Mouse (Mus musculus) ES-E14 (cell line): ENCODE results near the gene Uba5. TPM values are rescaled to one million over a fixed set of nuclear protein-coding genes. Genes with fewer than 3 reads are reported as not detected.

Experiments
- DNase-seq: peaks from one replicate; pipeline ENCODE4 v3.0.0-alpha.2; 2013; ENCODE audit warnings: low read depth, low spot score
- H3K27ac ChIP-seq: 2 replicates; pipeline ENCODE4 v1.5.1; 2012; ENCODE audit warnings: low read depth, mild to moderate bottlenecking, low read length, moderate library complexity, mixed read lengths; ENCODE audit not compliant: poor library complexity, insufficient read depth, severe bottlenecking
- H3K36me3 ChIP-seq: 2 replicates; pipeline ENCODE4 v1.6.1; 2012; ENCODE audit warnings: mild to moderate bottlenecking, low read length, moderate library complexity, mixed read lengths; ENCODE audit not compliant: control insufficient read depth, poor library complexity, insufficient read depth, severe bottlenecking
- H3K4me1 ChIP-seq, 2 experiments: fragments of 150-350 bp in 1 of 2; sonication (generic) in 1 of 2; 2 replicates each; pipeline ENCODE4 v1.6.1; 2012; ENCODE audit warnings: low read length in 2 of 2, mild to moderate bottlenecking in 1 of 2, mixed read lengths in 1 of 2; ENCODE audit not compliant: control insufficient read depth in 2 of 2, insufficient read depth in 2 of 2, poor library complexity in 1 of 2
- H3K4me3 ChIP-seq, 2 experiments: fragments of 150-350 bp in 1 of 2; sonication (generic) in 1 of 2; 2 replicates each; pipeline ENCODE4 v1.5.1; 2012; ENCODE audit warnings: low read length in 2 of 2, low read depth in 1 of 2, mild to moderate bottlenecking in 1 of 2, mixed read lengths in 1 of 2; ENCODE audit not compliant: insufficient read depth in 1 of 2, poor library complexity in 1 of 2, severe bottlenecking in 1 of 2
- H3K9ac ChIP-seq: 2 replicates; pipeline ENCODE4 v1.6.1; 2012; ENCODE audit warnings: low read depth, mild to moderate bottlenecking, low read length, mixed read lengths; ENCODE audit not compliant: poor library complexity, insufficient read depth, severe bottlenecking
- H3K9me3 ChIP-seq: fragments of 150-350 bp; sonication (generic); 2 replicates; pipeline ENCODE4 v1.6.1; 2012; ENCODE audit warnings: low read depth, mild to moderate bottlenecking, low read length; ENCODE audit not compliant: control insufficient read depth, insufficient read depth
- CHD2 ChIP-seq: IDR thresholded peaks from 2 replicates; pipeline ENCODE4 v1.6.1; 2014; ENCODE audit warnings: mild to moderate bottlenecking, low read depth, low read length, inconsistent platforms
- HCFC1 ChIP-seq: IDR thresholded peaks from 2 replicates; pipeline ENCODE4 v1.6.1; 2012; ENCODE audit warnings: low read length, inconsistent platforms, borderline replicate concordance; ENCODE audit not compliant: insufficient read depth
- MAFK ChIP-seq: IDR thresholded peaks from 2 replicates; pipeline ENCODE4 v1.6.1; 2014; ENCODE audit warnings: mild to moderate bottlenecking, low read depth, low read length, inconsistent platforms; ENCODE audit not compliant: insufficient read depth
- ZC3H11A ChIP-seq: IDR thresholded peaks from 2 replicates; pipeline ENCODE4 v1.6.1; 2012; ENCODE audit warnings: low read depth, mild to moderate bottlenecking, inconsistent platforms, low read length, borderline replicate concordance
- ZNF384 ChIP-seq: IDR thresholded peaks from 2 replicates; pipeline ENCODE4 v1.6.1; 2012; ENCODE audit warnings: low read depth, low read length, inconsistent platforms
- in situ Hi-C, 2 experiments: fragments of 600-800 bp; cut with MboI; formaldehyde crosslinking; loops; one replicate each; pipeline ENCODE4 v1.15.1; 2025; ENCODE audit warnings: low sequenced_read_pairs in 2 of 2, inconsistent platforms in 1 of 2; ENCODE audit not compliant: unreplicated experiment in 2 of 2
- total RNA-seq: library from RNA; depleted of rRNA; stranded (reverse); fragments of 300-350 nt; gene quantifications from 2 replicates; pipeline ENCODE4 v1.2.3, GENCODE M21; 2012

Uba5 gene
- total RNA-seq, 1 experiment = 44.7 TPM

DNA sequence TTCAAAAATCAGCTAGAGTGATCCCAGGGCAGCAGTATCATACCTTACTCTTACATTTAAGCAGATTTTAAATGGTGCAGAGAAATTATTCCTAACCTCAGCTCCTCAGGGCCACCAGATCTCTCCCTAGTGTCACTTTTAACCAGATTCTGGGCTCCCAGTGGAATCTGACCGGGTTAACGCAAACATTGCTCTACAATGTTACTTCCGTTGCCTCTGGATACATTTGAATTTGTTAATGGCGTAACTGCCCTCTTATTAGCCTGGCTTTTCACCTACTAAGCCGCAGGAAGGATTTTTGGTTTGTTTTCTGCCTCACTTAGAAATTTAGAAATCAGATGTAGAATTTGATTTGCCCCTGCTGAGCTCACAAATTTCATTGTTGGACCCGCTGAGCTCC lies 28.2 kb downstream of the Uba5 start:
- no peak for TF ChIP-seq CHD2
- TF ChIP-seq HCFC1 = no peak
- TF ChIP-seq ZNF384 = no peak
- TF ChIP-seq MAFK = no peak
- TF ChIP-seq ZC3H11A = no peak
- Histone ChIP-seq H3K4me1 (peaks cover 5 to 7% of the 10 kb centered on the region in 2 experiments; a peak in 3 of 4 replicates), H3K9ac (no peak overlapping the region), H3K4me3 (no peak overlapping the region), H3K36me3 (peaks cover 2% of the 10 kb centered on the region; the same call in 1 of the 2 replicates), H3K27ac (no peak overlapping the region), H3K9me3 (no peaks in the 10 kb centered on the region)
- in situ Hi-C loops = no loop called here
- DNase-seq = no peak

DNA sequence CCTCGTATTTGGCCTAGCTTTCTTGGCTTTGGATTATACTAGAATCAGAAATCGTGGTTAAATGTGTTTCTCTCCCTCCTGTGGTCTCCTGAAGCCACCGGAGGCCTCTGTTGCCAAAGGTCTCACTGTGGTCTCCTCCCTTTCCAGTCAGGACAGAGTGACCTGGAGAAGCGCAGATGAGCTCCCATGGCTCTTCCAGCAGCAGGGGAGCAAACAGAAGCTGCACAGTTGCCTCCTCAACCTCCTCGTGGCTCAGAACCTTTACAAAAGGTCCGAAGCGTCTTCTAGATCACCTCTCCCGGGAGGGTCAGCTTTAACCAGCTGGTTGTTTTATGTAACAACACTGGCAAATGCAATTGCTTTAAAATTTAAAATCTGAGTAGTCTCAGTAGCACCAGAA lies 28.7 kb downstream of the Uba5 start:
- TF ChIP-seq ZC3H11A = no peak
- no peak for TF ChIP-seq ZNF384
- no peak for TF ChIP-seq MAFK
- TF ChIP-seq HCFC1 = no peak
- no peak for TF ChIP-seq CHD2
- Histone ChIP-seq H3K4me1 (peaks cover 0 to 5% of the 10 kb centered on the region in 2 experiments; a peak in 2 of 4 replicates), H3K36me3 (peaks cover 2% of the 10 kb centered on the region; the same call in 1 of the 2 replicates), H3K27ac (no peak overlapping the region), H3K4me3 (no peak overlapping the region), H3K9ac (no peak overlapping the region), H3K9me3 (no peaks in the 10 kb centered on the region)
- DNase-seq = no peak
- in situ Hi-C loops = no loop called here

DNA sequence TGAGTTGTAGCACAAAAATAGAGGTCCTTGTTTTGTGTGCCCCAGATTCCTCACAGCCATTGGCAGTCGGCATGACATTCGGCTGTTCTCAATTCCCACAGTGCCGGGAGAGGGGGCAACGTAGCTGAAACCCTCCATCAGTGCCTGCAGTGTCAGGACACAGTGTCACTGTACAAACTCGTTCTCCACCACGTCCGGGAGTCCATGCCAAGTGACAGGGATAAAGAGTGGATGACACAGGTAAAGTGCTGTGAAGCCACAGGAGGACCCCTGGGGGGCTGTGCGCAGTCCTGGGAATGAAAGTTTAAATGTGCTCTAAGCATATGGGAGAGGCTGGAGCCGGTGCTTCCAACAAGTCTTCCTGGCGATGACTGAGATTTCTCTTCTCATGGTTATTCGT lies 33.1 kb downstream of the Uba5 start:
- TF ChIP-seq CHD2 (no peak), MAFK (no peak), HCFC1 (no peak), ZNF384 (no peak), ZC3H11A (no peak)
- in situ Hi-C loops = no loop called here
- no peak for DNase-seq

DNA sequence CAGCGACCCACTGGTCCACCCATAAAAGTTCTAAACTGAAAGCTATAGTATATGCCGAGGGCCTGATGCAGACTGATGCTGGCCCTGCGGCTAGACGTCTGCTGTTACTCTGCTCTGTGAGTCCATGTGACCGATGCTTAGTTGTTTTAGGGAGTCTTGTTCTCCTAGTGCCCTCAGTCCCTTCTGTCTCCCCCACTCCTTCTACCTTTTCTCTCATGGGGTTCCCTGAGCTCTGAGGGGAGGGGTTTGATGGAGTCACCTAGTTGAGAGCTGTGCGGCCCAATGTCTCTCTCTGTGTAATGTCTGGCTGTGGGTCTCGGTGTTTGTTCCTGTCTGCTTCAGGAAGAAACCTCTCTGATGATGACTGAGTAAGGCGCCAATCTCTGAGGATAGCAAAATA lies 35.7 kb downstream of the Uba5 start:
- no peaks in the 10 kb centered on the region for H3K36me3 ChIP-seq
- no peak overlapping the region for H3K27ac ChIP-seq
- no peaks in the 10 kb centered on the region for H3K9me3 ChIP-seq
- H3K4me3 ChIP-seq = no peak overlapping the region
- in situ Hi-C loops = no loop called here
- TF ChIP-seq ZNF384 = no peak
- H3K4me1 ChIP-seq = no peaks in the 10 kb centered on the region
- no peak for DNase-seq
- no peak overlapping the region for H3K9ac ChIP-seq

More for the DNA sequence above, 33.1 kb downstream of the Uba5 start:
- no peaks in the 10 kb centered on the region for H3K36me3 ChIP-seq
- H3K9ac ChIP-seq = no peak overlapping the region
- peaks cover 0 to 2% of the 10 kb centered on the region in 2 experiments; a peak in 1 of 4 replicates for H3K4me1 ChIP-seq
- H3K9me3 ChIP-seq = no peaks in the 10 kb centered on the region
- no peak overlapping the region for H3K4me3 ChIP-seq
- no peak overlapping the region for H3K27ac ChIP-seq

DNA sequence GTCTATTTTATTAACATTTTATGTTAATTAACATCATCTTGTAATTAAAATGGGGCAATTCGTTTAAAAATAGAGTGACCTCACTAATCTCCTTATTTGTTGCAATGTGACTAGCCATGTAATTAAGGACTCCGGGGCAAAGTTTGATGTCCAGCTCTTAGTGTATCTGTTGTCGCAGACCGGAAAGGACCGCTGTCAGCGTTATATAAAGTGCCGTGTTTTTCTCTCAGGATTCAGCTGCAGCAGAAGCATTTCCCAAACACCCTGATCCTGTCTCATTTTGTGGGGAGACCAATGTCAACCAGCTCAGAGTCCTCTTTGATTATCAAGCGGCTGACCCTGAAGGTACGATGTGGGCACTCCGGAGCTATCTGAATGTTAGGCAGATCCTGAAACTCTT lies 41.9 kb downstream of the Uba5 start:
- in situ Hi-C loops = no loop called here
- H3K36me3 ChIP-seq = no peaks in the 10 kb centered on the region; the same call in 1 of the 2 replicates

More for the DNA sequence above, 41.9 kb downstream of the Uba5 start:
- no peak for DNase-seq
- H3K9me3 ChIP-seq = no peaks in the 10 kb centered on the region
- H3K4me3 ChIP-seq = no peak overlapping the region
- no peak overlapping the region for H3K9ac ChIP-seq
- H3K4me1 ChIP-seq = peaks cover 0 to 4% of the 10 kb centered on the region in 2 experiments; a peak in 1 of 4 replicates
- TF ChIP-seq ZNF384 = no peak
- TF ChIP-seq HCFC1 = no peak
- TF ChIP-seq MAFK = no peak
- no peak for TF ChIP-seq CHD2
- H3K27ac ChIP-seq = no peak overlapping the region
